ENCODE assay signal across 10 mouse cellular contexts in the genomic region with DNA sequence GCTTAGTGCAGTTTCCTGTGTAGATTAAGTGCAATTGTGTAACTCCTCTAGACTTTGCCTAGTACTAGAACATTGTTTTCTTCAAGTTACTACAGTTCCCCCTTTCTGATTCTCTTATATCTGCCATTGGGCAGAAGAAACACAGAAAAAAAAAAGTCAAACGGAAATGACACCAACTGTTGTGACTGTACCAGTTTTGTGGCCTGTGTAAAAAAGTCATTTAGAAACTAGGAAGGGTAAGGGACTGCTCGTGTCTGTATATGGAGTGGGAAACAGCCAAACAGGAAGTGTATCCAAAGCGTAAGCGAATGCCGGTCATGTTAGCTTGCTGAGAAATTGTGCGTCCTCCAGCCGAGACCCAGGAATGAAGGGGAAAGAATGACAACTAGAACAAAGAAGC. TPM values are rescaled to one million over a fixed set of nuclear protein-coding genes. Genes with fewer than 3 reads are reported as not detected.
A peak's percentile ranks its signal among the peaks of the same experiment; 100 is the strongest.
DNase-seq lines count a peak whose midpoint lies in the region; ATAC-seq and TF ChIP-seq lines count a peak whose summit lies in the region.
"Had no signal": no experiment of that assay in that cellular context is flagged by ENCODE, and none has a peak within 500 bp of the region (broad histone marks: within the 10 kb centered on the region; RNA-seq: fewer than 3 reads in every experiment).

No protein-coding gene starts in this region.

- no peak overlapping the region for H3K4me2 ChIP-seq in heart, embryonic 11.5 days
- H3K4me2 ChIP-seq in stomach, embryonic 16.5 days (ENCODE audit: low read depth, low read length) = no peak overlapping the region
- H3K4me2 ChIP-seq in stomach, postnatal 0 days (replicated peaks; ENCODE audit: low read depth) = no peak overlapping the region
- no peak overlapping the region for H3K4me2 ChIP-seq in kidney, embryonic 15.5 days

- no peak for ATAC-seq in heart, embryonic 11.5 days (replicated peaks; ENCODE audit: insufficient number of reproducible peaks, low FRiP score, low TSS enrichment)
- ATAC-seq in stomach, embryonic 16.5 days (ENCODE audit: insufficient read depth, low FRiP score) = no peak
- no peak for ATAC-seq in stomach, postnatal 0 days (ENCODE audit: low FRiP score, low TSS enrichment)
- no peak for ATAC-seq in kidney, embryonic 15.5 days (replicated peaks; ENCODE audit: low FRiP score)

- H3K4me3 ChIP-seq in heart, embryonic 11.5 days (ENCODE audit: low read depth, low read length) = no peak overlapping the region
- no peak overlapping the region for H3K4me3 ChIP-seq in stomach, embryonic 16.5 days (replicated peaks; ENCODE audit: low read length)
- no peak overlapping the region for H3K4me3 ChIP-seq in stomach, postnatal 0 days (ENCODE audit: low read depth, low read length)
- no peak overlapping the region for H3K4me3 ChIP-seq in kidney, embryonic 15.5 days (replicated peaks)

- TF ChIP-seq EP300 in stomach, postnatal 0 days (optimal IDR thresholded peaks at IDR 0.05) = no peak

- intact Hi-C loops in heart, postnatal 10 days (cut with DNase I) = no loop called here

- H3K27ac ChIP-seq in heart, embryonic 11.5 days (ENCODE audit: low read depth, low read length) = no peak overlapping the region
- peak overlapping the region; percentile 9; the same call in 1 of the 2 replicates for H3K27ac ChIP-seq in stomach, embryonic 16.5 days (ENCODE audit: low read length)
- H3K27ac ChIP-seq in stomach, postnatal 0 days (replicated peaks) = no peak overlapping the region
- no peak overlapping the region for H3K27ac ChIP-seq in kidney, embryonic 15.5 days

- WGBS in heart, embryonic 11.5 days (ENCODE audit: insufficient replicate concordance) = 79% methylated on average over 7 of the region's 7 CpGs
- 74% methylated on average over 7 of the region's 7 CpGs for WGBS in stomach, embryonic 16.5 days
- WGBS in stomach, postnatal 0 days = 64% methylated on average over 7 of the region's 7 CpGs
- 79% methylated on average over 7 of the region's 7 CpGs for WGBS in kidney, embryonic 15.5 days

- H3K36me3 ChIP-seq in heart, embryonic 11.5 days (ENCODE audit: control insufficient read depth, insufficient read depth, low read length) = no peaks in the 10 kb centered on the region
- H3K36me3 ChIP-seq in stomach, embryonic 16.5 days (ENCODE audit: control insufficient read depth, insufficient read depth, low read length) = no peaks in the 10 kb centered on the region
- no peaks in the 10 kb centered on the region for H3K36me3 ChIP-seq in stomach, postnatal 0 days (ENCODE audit: control insufficient read depth, insufficient read depth, low read length)
- peaks cover 3% of the 10 kb centered on the region; the same call in 1 of the 2 replicates for H3K36me3 ChIP-seq in kidney, embryonic 15.5 days

- no peaks in the 10 kb centered on the region for H3K27me3 ChIP-seq in heart, embryonic 11.5 days (ENCODE audit: control insufficient read depth, insufficient read depth, low read length)
- no peaks in the 10 kb centered on the region for H3K27me3 ChIP-seq in stomach, embryonic 16.5 days (ENCODE audit: control insufficient read depth, insufficient read depth, low read length)
- H3K27me3 ChIP-seq in stomach, postnatal 0 days (ENCODE audit: control insufficient read depth, insufficient read depth, low read length) = no peaks in the 10 kb centered on the region
- no peaks in the 10 kb centered on the region for H3K27me3 ChIP-seq in kidney, embryonic 15.5 days

- no peaks in the 10 kb centered on the region for H3K9me3 ChIP-seq in heart, embryonic 11.5 days (replicated peaks; ENCODE audit: control insufficient read depth, low read length)
- no peaks in the 10 kb centered on the region for H3K9me3 ChIP-seq in stomach, embryonic 16.5 days (replicated peaks; ENCODE audit: control insufficient read depth, low read length)
- no peaks in the 10 kb centered on the region for H3K9me3 ChIP-seq in stomach, postnatal 0 days (ENCODE audit: control insufficient read depth, low read length)
- H3K9me3 ChIP-seq in kidney, embryonic 15.5 days (replicated peaks) = no peaks in the 10 kb centered on the region

- TF ChIP-seq CTCF in stomach, postnatal 0 days (IDR thresholded peaks at IDR 0.05; ENCODE audit: low read depth) = no peak

- DNase-seq in heart, postnatal 10 days = peak; percentile 3 to 12
- no peak for DNase-seq in stomach, postnatal 0 days (ENCODE audit: low spot score)
- peak; percentile 22 for DNase-seq in lung, postnatal 10 days
- peak; percentile 11 for DNase-seq in telencephalon, adult 2 months (ENCODE audit: low read depth, low spot score)
- no peak for DNase-seq in testis, postnatal 10 days (ENCODE audit: low spot score)
- DNase-seq: right cerebral cortex, adult 18-20 months had no signal

- no peaks in the 10 kb centered on the region for H3K4me1 ChIP-seq in heart, embryonic 11.5 days (ENCODE audit: control insufficient read depth, insufficient read depth, low read length)
- H3K4me1 ChIP-seq in stomach, embryonic 16.5 days (ENCODE audit: control insufficient read depth, insufficient read depth, low read length) = no peaks in the 10 kb centered on the region
- no peaks in the 10 kb centered on the region for H3K4me1 ChIP-seq in stomach, postnatal 0 days (replicated peaks; ENCODE audit: control insufficient read depth, insufficient read depth)
- no peaks in the 10 kb centered on the region for H3K4me1 ChIP-seq in kidney, embryonic 15.5 days

- H3K9ac ChIP-seq in heart, embryonic 11.5 days (ENCODE audit: low read depth, low read length) = no peak overlapping the region
- H3K9ac ChIP-seq in stomach, embryonic 16.5 days (ENCODE audit: low read length) = no peak overlapping the region
- H3K9ac ChIP-seq in stomach, postnatal 0 days (ENCODE audit: low read length) = no peak overlapping the region
- no peak overlapping the region for H3K9ac ChIP-seq in kidney, embryonic 15.5 days

RNA-seq across cellular contexts. Expression of a gene that starts 37.1 kb away (rescaled TPM):
- total RNA-seq in heart, postnatal 10 days (2021) = 10 to 100 TPM; 60.2 to 60.7 TPM
- 94.1 and 97.6 TPM in 2 replicates for polyA plus RNA-seq in heart, embryonic 11.5 days (2014; fragmentation: Nextera tagmentation; extraction: Ambion mirVana)
- polyA plus RNA-seq in stomach, embryonic 16.5 days (2015; fragmentation: Nextera tagmentation; extraction: Ambion mirVana) = 85.6 and 96.5 TPM in 2 replicates
- 84.0 and 86.1 TPM in 2 replicates for polyA plus RNA-seq in stomach, postnatal 0 days (2015; fragmentation: Nextera tagmentation; extraction: Ambion mirVana)
- 126 and 132 TPM in 2 replicates for polyA plus RNA-seq in kidney, embryonic 15.5 days (2015; fragmentation: Nextera tagmentation; extraction: Ambion mirVana)

RNA-seq across cellular contexts. Expression of a gene that starts 37.2 kb away (rescaled TPM):
- total RNA-seq in heart, postnatal 10 days (2021) = 1 to 10 TPM; 4.2 to 4.4 TPM
- 7.1 and 7.5 TPM in 2 replicates for polyA plus RNA-seq in heart, embryonic 11.5 days (2014; fragmentation: Nextera tagmentation; extraction: Ambion mirVana)
- 10.5 and 13.3 TPM in 2 replicates for polyA plus RNA-seq in stomach, embryonic 16.5 days (2015; fragmentation: Nextera tagmentation; extraction: Ambion mirVana)
- 4.3 and 4.5 TPM in 2 replicates for polyA plus RNA-seq in stomach, postnatal 0 days (2015; fragmentation: Nextera tagmentation; extraction: Ambion mirVana)
- polyA plus RNA-seq in kidney, embryonic 15.5 days (2015; fragmentation: Nextera tagmentation; extraction: Ambion mirVana) = 22.0 and 23.2 TPM in 2 replicates

RNA-seq across cellular contexts. Expression of a gene that starts 50.9 kb away (rescaled TPM):
- total RNA-seq in heart, postnatal 10 days (2021) = not detected
- polyA plus RNA-seq in heart, embryonic 11.5 days (2014; fragmentation: Nextera tagmentation; extraction: Ambion mirVana) = not detected in 2 replicates
- polyA plus RNA-seq in stomach, embryonic 16.5 days (2015; fragmentation: Nextera tagmentation; extraction: Ambion mirVana) = 0.45 and 0.56 TPM in 2 replicates
- polyA plus RNA-seq in stomach, postnatal 0 days (2015; fragmentation: Nextera tagmentation; extraction: Ambion mirVana) = 0.34 and 0.42 TPM in 2 replicates
- 0.18 and 56.0 TPM in 2 replicates for polyA plus RNA-seq in kidney, embryonic 15.5 days (2015; fragmentation: Nextera tagmentation; extraction: Ambion mirVana)
- total RNA-seq: gastrocnemius, adult 8-10 months had no signal

Comparison
In these comparisons a context has a peak if more than half of its experiments do, and no peak if none do; other contexts are left out.
1. DNase-seq: peak in heart, postnatal 10 days (2 of 2), lung, postnatal 10 days (single experiment) and telencephalon, adult 2 months (single experiment); none in stomach, postnatal 0 days (single experiment) and testis, postnatal 10 days (single experiment).